Mouse (Mus musculus) E14TG2a.4 (cell line): ENCODE data around the gene Gm7271.

ENCODE experiments used
- CTCF ChIP-seq: conservative IDR thresholded peaks from 2 replicates; pipeline ENCODE4 v1.5.1; 2014; ENCODE audit warnings: low read length
- NANOG ChIP-seq: IDR thresholded peaks from 2 replicates; pipeline ENCODE4 v1.6.1; 2014; ENCODE audit warnings: borderline replicate concordance, low read length, mixed read lengths
- POU5F1 ChIP-seq: IDR thresholded peaks from 2 replicates; pipeline ENCODE4 v1.6.1; 2014; ENCODE audit warnings: low read length, borderline replicate concordance

GRCm38 (mm10) chr5:76550426-76550825 is 66.6 kb downstream of the Gm7271 start:
- no peak for TF ChIP-seq CTCF
- TF ChIP-seq POU5F1: no peak
- no peak for TF ChIP-seq NANOG
